Mouse (Mus musculus) 3T3-L1 (cell line): ENCODE results near the gene Nploc4.
A peak's percentile ranks its signal among the peaks of the same experiment; 100 is the strongest.

Experiments used
- DNase-seq: peaks from one replicate; pipeline ENCODE4 v3.0.0-alpha.2; 2015; ENCODE audit warnings: low read depth, low spot score

Nploc4 gene

GRCm38 (mm10) chr11:120341661-120342060 is 95.8 kb downstream of the Nploc4 start:
- DNase-seq, result no peak

- no peak for DNase-seq
Observed at GRCm38 (mm10) chr11:120339978-120340513, 97.5 kb downstream of the Nploc4 start.

GRCm38 (mm10) chr11:120338786-120339185 is 98.7 kb downstream of the Nploc4 start:
- no peak for DNase-seq

GRCm38 (mm10) chr11:120337447-120337846 is 100.1 kb downstream of the Nploc4 start:
- DNase-seq, result no peak

GRCm38 (mm10) chr11:120335431-120336021 is 102.0 kb downstream of the Nploc4 start:
- DNase-seq, result peak; percentile 1
